Mouse (Mus musculus): ENCODE results near the gene Smarcc2. TPM values are rescaled to one million over a fixed set of nuclear protein-coding genes. Genes with fewer than 3 reads are reported as not detected.

Smarcc2 gene
- polyA plus RNA-seq, 1 experiment from 2014 or later, result 76.4 TPM

DNA sequence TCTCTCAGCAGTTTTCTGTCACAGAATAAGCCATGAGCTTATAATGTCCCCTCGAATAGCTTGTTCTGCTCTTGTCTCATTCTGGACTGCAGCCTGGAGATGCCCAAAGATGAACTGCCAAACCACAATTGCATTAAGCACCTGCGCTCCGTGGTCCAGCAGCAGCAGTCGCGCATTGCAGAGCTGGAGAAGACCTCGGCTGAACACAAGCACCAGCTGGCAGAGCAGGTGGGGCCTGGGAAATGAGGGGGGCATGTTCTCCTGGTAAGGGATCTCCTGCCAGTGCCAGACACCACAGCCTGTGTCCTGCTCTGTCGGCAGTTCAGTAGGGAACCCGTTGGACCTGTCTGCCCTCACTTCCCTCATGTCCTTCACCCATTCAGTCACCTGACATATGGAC lies 22.7 kb upstream of the Smarcc2 start:
- no peak overlapping the region for H3K27ac ChIP-seq (ENCODE audit: low read length)
- H3K4me1 ChIP-seq (replicated peaks; ENCODE audit: control insufficient read depth, insufficient read depth, low read length), result no peaks in the 10 kb centered on the region; the same call in 1 of the 2 replicates
- H3K9me3 ChIP-seq (ENCODE audit: control insufficient read depth, low read length), result no peaks in the 10 kb centered on the region
- no peak overlapping the region for H3K9ac ChIP-seq (ENCODE audit: low read length)
- H3K4me3 ChIP-seq (ENCODE audit: low read length), result no peak overlapping the region
- H3K4me2 ChIP-seq (ENCODE audit: low read depth, low read length), result no peak overlapping the region
- no peaks in the 10 kb centered on the region for H3K27me3 ChIP-seq (ENCODE audit: control insufficient read depth, insufficient read depth, low read depth, low read length)
- 84% methylated on average over 8 of the region's 8 CpGs for WGBS
- peaks cover 35% of the 10 kb centered on the region for H3K36me3 ChIP-seq (ENCODE audit: control insufficient read depth, insufficient read depth, low read length)
- ATAC-seq (ENCODE audit: low read depth), result no peak

DNA sequence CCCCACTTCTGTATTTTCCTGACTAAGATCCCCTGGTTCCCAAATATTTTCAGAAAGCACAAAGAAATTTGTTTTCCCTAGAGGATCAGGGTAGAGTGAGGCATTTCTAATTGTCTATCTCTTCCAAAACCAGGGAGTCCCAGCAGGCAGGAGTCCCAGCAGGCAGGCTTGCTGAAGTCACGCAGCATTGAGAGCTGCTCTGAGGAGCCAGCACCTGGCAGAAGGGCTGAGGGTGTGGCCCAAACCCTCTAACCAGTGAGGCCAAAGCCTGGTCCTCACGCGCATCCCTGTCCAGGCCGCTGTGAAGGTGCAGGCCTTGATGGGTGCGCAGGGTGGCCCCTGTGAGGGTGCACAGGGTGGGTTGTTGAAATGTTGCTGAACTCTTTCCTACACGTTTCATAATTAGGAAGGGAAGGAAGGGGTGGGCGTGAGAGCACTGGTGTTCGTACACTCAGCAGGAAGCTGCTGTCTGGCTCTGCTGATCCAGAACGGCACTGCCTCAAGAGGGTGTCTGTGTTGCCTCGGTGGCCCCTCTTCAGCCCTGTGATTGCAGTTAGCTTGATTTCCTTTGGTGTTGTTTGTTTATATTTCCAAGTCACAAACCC lies 20.3 kb upstream of the Smarcc2 start:
- Histone ChIP-seq H3K36me3 (ENCODE audit: control insufficient read depth, insufficient read depth, low read length) (peaks cover 38% of the 10 kb centered on the region), H3K9ac (ENCODE audit: low read length) (no peak overlapping the region), H3K9me3 (ENCODE audit: control insufficient read depth, low read length) (no peaks in the 10 kb centered on the region), H3K27ac (ENCODE audit: low read length) (peak overlapping the region; percentile 70), H3K4me2 (ENCODE audit: low read depth, low read length) (no peak overlapping the region), H3K4me1 (replicated peaks; ENCODE audit: control insufficient read depth, insufficient read depth, low read length) (no peaks in the 10 kb centered on the region; the same call in 1 of the 2 replicates), H3K4me3 (ENCODE audit: low read length) (no peak overlapping the region), H3K27me3 (ENCODE audit: control insufficient read depth, insufficient read depth, low read depth, low read length) (no peaks in the 10 kb centered on the region)
- WGBS, result 53% methylated on average over 10 of the region's 10 CpGs
- ATAC-seq (ENCODE audit: low read depth), result peak; percentile 59; the same call in 1 of the 2 replicates

DNA sequence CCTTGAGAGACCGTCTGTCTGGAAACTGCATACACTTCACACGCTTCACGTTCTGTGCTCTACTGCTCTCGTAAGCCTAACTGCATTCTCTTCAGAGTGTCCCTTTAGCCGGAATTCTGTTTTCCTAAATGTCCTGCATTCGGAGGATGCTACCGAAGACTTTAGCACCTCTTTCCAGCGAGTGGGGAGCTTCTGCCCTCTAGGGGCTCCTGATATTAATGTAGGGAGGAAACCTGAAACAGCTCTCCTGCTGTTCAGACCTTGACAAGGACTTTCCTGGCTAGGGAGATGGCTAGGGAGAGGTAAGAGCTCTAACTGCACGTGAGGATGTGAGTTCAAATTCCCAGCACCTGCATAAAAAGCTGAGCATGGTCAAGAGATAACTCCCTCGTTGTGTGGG lies 18.6 kb upstream of the Smarcc2 start:
- Histone ChIP-seq H3K9ac (ENCODE audit: low read length) (no peak overlapping the region), H3K27me3 (ENCODE audit: control insufficient read depth, insufficient read depth, low read depth, low read length) (no peaks in the 10 kb centered on the region), H3K9me3 (ENCODE audit: control insufficient read depth, low read length) (no peaks in the 10 kb centered on the region), H3K27ac (ENCODE audit: low read length) (no peak overlapping the region), H3K36me3 (ENCODE audit: control insufficient read depth, insufficient read depth, low read length) (peaks cover 37% of the 10 kb centered on the region), H3K4me2 (ENCODE audit: low read depth, low read length) (no peak overlapping the region), H3K4me1 (replicated peaks; ENCODE audit: control insufficient read depth, insufficient read depth, low read length) (no peaks in the 10 kb centered on the region; the same call in 1 of the 2 replicates), H3K4me3 (ENCODE audit: low read length) (no peak overlapping the region)
- 51% methylated on average over 10 of the region's 10 CpGs for WGBS
- no peak for ATAC-seq (ENCODE audit: low read depth)

DNA sequence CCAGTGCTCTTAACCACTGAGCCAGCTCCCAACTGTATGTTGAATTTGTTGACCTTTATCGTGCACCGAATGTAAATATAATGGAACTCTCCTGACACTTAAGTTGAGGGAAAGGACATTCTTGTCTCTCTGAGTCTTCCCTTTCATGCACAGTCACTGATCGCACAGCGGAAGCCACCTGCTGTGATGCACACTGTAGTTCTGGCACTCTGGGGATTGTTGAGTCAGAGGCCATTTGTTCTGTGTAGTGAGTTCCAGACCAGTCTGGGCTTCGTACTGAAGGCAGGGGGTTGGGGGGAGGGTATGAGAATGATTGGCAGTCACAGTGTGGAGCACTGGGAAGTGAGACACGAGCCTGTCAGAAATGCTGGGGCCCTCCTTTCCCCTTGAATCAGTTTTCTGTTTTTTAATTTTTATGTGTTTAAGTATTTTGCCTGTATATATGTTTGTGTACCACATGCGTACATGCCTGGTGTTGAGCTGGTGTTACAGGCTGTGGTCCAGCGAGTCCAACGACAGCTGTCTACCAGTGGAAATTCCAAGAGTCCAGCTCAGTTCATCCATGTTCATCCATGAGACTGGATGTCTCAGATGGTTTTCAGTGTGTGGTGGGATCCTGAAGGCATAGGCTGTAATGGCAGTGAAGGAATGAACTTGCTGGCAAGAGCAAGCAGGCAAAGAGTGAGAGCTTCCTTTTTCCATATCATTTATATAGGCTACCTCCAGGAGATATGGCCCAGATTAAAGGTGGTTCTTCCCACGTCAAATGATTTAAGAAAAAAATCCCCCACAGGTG lies 17.5 kb upstream of the Smarcc2 start:
- no peak overlapping the region for H3K27ac ChIP-seq (ENCODE audit: low read length)
- H3K4me2 ChIP-seq (ENCODE audit: low read depth, low read length), result no peak overlapping the region
- peaks cover 32% of the 10 kb centered on the region for H3K36me3 ChIP-seq (ENCODE audit: control insufficient read depth, insufficient read depth, low read length)
- no peak for ATAC-seq (ENCODE audit: low read depth)
- WGBS, result 86% methylated on average over 10 of the region's 10 CpGs
- H3K9me3 ChIP-seq (ENCODE audit: control insufficient read depth, low read length), result no peaks in the 10 kb centered on the region
- no peak overlapping the region for H3K9ac ChIP-seq (ENCODE audit: low read length)
- no peaks in the 10 kb centered on the region for H3K27me3 ChIP-seq (ENCODE audit: control insufficient read depth, insufficient read depth, low read depth, low read length)
- H3K4me1 ChIP-seq (replicated peaks; ENCODE audit: control insufficient read depth, insufficient read depth, low read length), result no peaks in the 10 kb centered on the region; the same call in 1 of the 2 replicates
- no peak overlapping the region for H3K4me3 ChIP-seq (ENCODE audit: low read length)

DNA sequence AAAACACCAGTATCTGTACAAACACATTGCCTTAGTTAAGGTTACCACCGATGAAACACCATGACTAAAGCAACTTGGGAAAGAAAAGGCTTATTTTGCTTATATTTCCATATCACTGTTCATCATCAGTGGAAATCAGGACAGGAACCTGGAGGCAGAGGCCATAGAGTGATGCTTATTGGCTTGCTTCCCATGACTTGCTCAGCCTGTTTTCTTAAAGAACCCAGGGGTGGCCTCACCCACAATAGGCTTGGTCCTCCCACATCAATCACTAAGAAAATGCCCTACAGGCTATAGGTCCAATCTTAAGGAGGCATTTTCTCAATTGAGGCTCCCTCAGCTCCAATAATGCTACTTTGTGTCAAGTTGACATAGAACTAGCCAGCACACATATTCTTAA lies 16.3 kb upstream of the Smarcc2 start:
- H3K27me3 ChIP-seq (ENCODE audit: control insufficient read depth, insufficient read depth, low read depth, low read length), result no peaks in the 10 kb centered on the region
- H3K9ac ChIP-seq (ENCODE audit: low read length), result no peak overlapping the region
- H3K4me1 ChIP-seq (replicated peaks; ENCODE audit: control insufficient read depth, insufficient read depth, low read length), result no peaks in the 10 kb centered on the region; the same call in 1 of the 2 replicates
- H3K9me3 ChIP-seq (ENCODE audit: control insufficient read depth, low read length), result no peaks in the 10 kb centered on the region
- peaks cover 23% of the 10 kb centered on the region for H3K36me3 ChIP-seq (ENCODE audit: control insufficient read depth, insufficient read depth, low read length)
- ATAC-seq (ENCODE audit: low read depth), result no peak
- 82% methylated on average over 1 of the region's 1 CpGs for WGBS
- no peak overlapping the region for H3K4me3 ChIP-seq (ENCODE audit: low read length)
- H3K4me2 ChIP-seq (ENCODE audit: low read depth, low read length), result no peak overlapping the region
- H3K27ac ChIP-seq (ENCODE audit: low read length), result no peak overlapping the region

DNA sequence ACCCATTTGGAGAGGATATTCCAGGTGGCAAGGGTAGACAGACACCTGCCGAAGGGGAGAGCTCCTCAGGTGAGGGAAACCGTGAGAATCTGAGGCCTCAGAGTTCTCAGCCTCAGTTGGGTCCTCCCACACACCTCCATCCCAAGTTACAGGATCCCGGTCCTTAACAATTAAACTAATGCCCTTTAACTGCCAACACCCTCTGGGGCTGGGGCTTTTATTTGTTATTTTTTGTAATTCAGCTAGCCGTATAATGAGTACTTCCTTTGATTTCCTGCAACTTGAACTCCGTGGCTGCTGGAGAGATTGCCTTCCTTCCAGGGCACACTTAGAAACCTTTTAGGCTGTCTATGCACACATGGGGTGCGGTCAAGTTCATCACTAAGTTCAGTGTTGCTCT lies 14.7 kb upstream of the Smarcc2 start:
- Histone ChIP-seq H3K36me3 (ENCODE audit: control insufficient read depth, insufficient read depth, low read length) (peaks cover 7% of the 10 kb centered on the region; the same call in 1 of the 2 replicates), H3K4me1 (replicated peaks; ENCODE audit: control insufficient read depth, insufficient read depth, low read length) (no peaks in the 10 kb centered on the region; the same call in 1 of the 2 replicates), H3K4me3 (ENCODE audit: low read length) (no peak overlapping the region), H3K27me3 (ENCODE audit: control insufficient read depth, insufficient read depth, low read depth, low read length) (no peaks in the 10 kb centered on the region), H3K27ac (ENCODE audit: low read length) (no peak overlapping the region), H3K4me2 (ENCODE audit: low read depth, low read length) (no peak overlapping the region), H3K9me3 (ENCODE audit: control insufficient read depth, low read length) (no peaks in the 10 kb centered on the region), H3K9ac (ENCODE audit: low read length) (no peak overlapping the region)
- 49% methylated on average over 6 of the region's 6 CpGs for WGBS
- ATAC-seq (ENCODE audit: low read depth), result no peak

DNA sequence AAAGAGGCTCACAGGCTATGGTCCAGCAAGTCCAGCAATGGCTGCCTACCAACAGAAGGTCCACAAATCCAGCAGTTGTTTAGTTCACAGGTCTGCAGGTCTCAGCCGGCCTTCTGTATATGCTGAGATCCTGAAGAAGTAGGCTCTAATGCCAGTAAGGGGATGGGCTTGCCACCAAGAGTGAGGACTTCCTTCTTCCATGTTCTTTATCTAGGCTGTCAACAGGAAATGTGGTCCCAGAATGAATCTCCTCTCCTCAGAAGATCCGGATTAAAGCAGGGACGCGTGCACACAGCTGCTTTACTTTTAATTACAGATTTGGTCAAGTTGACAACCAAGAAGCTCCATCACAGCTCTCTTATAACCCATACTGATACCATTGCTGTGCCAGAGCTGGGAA lies 13.6 kb upstream of the Smarcc2 start:
- H3K36me3 ChIP-seq (ENCODE audit: control insufficient read depth, insufficient read depth, low read length), result 0 out of 2 replicates have a peak, but pooled peaks cover 3% of the 10 kb centered on the region
- H3K9ac ChIP-seq (ENCODE audit: low read length), result no peak overlapping the region
- H3K9me3 ChIP-seq (ENCODE audit: control insufficient read depth, low read length), result no peaks in the 10 kb centered on the region
- no peaks in the 10 kb centered on the region for H3K27me3 ChIP-seq (ENCODE audit: control insufficient read depth, insufficient read depth, low read depth, low read length)
- H3K4me2 ChIP-seq (ENCODE audit: low read depth, low read length), result no peak overlapping the region
- WGBS, result 70% methylated on average over 4 of the region's 4 CpGs
- ATAC-seq (ENCODE audit: low read depth), result no peak
- H3K4me3 ChIP-seq (ENCODE audit: low read length), result no peak overlapping the region
- no peak overlapping the region for H3K27ac ChIP-seq (ENCODE audit: low read length)
- H3K4me1 ChIP-seq (replicated peaks; ENCODE audit: control insufficient read depth, insufficient read depth, low read length), result no peaks in the 10 kb centered on the region

DNA sequence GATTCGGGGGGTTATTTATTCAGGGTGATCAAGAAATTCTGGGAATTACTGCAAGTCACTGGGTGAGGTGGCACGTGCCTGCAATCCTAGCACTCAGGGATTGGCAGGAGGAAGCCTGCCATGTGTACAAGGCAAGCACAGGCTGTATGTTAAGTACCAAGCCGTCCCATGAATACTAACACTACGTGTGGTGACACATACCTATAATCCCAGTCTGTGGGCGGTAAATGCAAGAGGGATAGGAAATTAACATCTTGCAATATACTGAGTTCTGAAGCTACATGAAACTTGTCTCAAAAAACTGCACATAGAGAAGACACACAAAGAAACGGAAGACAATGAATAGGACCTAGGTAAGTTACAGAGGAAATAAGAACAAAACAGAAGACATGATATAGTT lies 8.0 kb upstream of the Smarcc2 start:
- ATAC-seq (ENCODE audit: low read depth), result no peak

DNA sequence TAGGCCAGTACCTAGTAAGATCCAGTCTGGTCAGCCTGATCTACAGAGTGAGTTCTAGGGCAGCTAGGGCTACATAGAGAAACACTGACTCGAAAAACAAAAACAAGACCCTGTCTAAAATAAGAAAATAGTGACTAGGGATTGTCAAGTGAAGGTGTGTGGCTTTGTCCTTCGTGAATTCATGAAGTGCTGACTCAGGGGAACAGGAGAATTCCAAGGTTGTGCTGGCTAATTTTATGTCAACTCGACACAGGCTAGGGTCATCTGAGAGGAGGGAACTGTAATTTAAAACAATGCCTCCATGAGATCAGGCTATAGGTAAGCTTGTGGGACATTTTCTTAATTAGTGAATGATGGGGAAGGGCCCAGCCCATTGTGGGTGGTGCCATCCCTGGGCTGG lies 4.6 kb upstream of the Smarcc2 start:
- no peaks in the 10 kb centered on the region for H3K9me3 ChIP-seq (ENCODE audit: control insufficient read depth, low read length)

More for the DNA sequence above, 8.0 kb upstream of the Smarcc2 start:
- Histone ChIP-seq H3K27me3 (ENCODE audit: control insufficient read depth, insufficient read depth, low read depth, low read length) (no peaks in the 10 kb centered on the region), H3K4me1 (replicated peaks; ENCODE audit: control insufficient read depth, insufficient read depth, low read length) (no peaks in the 10 kb centered on the region), H3K36me3 (ENCODE audit: control insufficient read depth, insufficient read depth, low read length) (no peaks in the 10 kb centered on the region), H3K4me3 (ENCODE audit: low read length) (no peak overlapping the region), H3K9me3 (ENCODE audit: control insufficient read depth, low read length) (no peaks in the 10 kb centered on the region), H3K4me2 (ENCODE audit: low read depth, low read length) (no peak overlapping the region), H3K9ac (ENCODE audit: low read length) (no peak overlapping the region), H3K27ac (ENCODE audit: low read length) (no peak overlapping the region)
- WGBS, result 73% methylated on average over 6 of the region's 6 CpGs

More for the DNA sequence above, 4.6 kb upstream of the Smarcc2 start:
- Histone ChIP-seq H3K9ac (ENCODE audit: low read length) (no peak overlapping the region), H3K4me1 (replicated peaks; ENCODE audit: control insufficient read depth, insufficient read depth, low read length) (0 out of 2 replicates have a peak, but pooled peaks cover 2% of the 10 kb centered on the region), H3K4me2 (ENCODE audit: low read depth, low read length) (no peak overlapping the region), H3K36me3 (ENCODE audit: control insufficient read depth, insufficient read depth, low read length) (no peaks in the 10 kb centered on the region), H3K27ac (ENCODE audit: low read length) (no peak overlapping the region), H3K4me3 (ENCODE audit: low read length) (no peak overlapping the region), H3K27me3 (ENCODE audit: control insufficient read depth, insufficient read depth, low read depth, low read length) (no peaks in the 10 kb centered on the region)
- ATAC-seq (ENCODE audit: low read depth), result no peak
- WGBS, result 70% methylated on average over 3 of the region's 3 CpGs
